Mouse (Mus musculus) skeletal muscle tissue, adult 2 months (tissue): Measurements from ENCODE around the gene H1fx.
"Not testable (repeated sequence)": the region's sequence is repeated elsewhere in the genome, so short reads cannot be mapped to it uniquely, and the experiment has no call there.

Source experiments
- DNase-seq: peaks from one replicate; pipeline ENCODE4 v3.0.0-alpha.2; 2012; ENCODE audit warnings: low read depth, low spot score

H1fx gene

DNA sequence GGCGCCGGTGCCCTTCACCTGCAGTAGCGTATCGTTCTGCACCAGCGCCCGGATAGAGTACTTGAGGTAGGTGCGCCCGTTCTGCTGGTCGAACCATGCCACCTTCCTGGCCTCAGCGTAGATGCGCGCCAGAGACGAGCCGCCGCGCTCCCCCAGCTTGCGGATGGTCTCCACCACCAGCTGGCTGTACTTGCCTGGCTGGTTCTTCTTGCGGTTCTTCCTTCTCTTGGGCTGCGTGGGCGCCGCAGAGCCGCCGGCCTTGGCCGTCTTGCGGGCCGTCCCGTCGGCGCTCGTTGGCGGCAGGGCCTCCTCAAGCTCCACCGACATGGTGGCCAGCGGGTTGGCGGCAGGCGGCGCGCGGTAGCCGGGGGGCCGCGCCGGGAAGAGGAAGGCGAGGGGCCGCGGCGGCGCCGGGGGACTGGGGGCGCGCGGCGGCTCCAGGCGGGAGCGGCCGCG lies 379 bp downstream of the H1fx start:
- DNase-seq: no peak

DNA sequence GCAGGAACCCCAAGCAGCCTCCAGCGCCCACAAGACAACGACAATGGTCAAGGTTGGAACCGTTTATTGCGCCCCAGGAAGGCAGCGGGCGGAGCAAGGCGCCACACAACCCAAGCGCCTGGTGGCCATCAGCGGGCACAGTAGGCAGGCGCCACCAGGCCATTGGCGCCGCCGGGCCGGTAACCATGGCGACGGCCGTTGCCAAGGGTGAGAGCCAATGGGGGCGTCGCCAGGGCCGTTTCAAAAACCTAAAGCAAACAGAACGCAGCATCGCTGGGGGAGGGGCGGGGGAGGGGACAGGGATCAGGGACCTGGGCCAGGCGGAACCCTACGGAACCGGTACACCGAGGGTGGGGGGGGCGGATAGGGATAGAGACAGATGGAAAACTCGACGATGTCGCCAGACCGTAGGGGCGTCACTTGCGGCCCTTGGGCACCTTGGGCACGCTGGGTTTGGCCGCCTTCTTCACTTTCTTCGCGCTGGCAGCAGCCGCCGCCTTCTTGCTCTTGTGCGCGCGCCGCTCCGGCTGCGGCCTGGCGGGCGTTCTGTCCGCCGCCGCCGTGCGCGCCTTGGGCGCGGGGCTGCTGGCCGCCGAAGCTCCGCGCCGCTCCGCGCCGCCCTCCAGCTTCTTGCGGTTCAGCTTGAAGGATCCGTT lies 935 bp downstream of the H1fx start:
- no peak for DNase-seq

DNA sequence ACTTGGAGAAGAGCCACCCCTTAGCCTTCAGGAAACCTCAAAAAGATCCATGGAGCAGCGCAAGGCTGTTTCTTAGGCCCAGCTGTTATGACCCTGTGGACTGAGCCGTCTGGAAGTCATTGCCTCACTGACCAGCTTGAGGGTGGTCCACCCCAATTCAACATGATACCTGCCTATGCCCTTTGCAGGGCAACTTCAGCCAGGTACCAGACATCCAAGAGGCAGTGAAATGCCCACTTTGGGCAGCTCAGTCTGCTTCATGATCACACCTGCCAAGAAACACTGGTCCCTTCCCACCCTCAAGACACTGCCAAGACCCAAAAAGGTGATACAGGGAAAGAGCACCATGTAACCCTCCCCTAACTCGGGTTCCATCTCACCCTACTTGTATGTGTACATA lies 1.7 kb downstream of the H1fx start:
- DNase-seq: no peak

DNA sequence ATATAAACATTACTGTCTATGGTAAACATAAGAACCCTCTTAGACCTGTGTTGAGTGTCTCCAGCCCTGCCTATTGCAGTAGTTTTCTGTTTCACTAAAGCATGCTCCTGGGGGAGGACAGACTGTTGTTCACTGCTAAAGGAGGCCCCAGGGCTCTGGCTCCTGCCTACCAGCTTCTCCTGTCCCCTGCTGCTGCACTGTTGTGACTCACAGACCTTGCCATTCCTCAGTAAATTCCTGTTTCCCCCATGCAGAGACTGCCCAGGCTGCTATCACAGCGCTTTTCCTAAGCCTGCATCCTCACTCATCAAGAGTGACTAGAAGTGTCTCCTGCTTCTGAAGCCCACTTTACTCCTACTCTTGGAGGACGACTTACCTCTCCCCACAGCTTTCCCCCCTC lies 11.4 kb downstream of the H1fx start:
- no peak for DNase-seq

DNA sequence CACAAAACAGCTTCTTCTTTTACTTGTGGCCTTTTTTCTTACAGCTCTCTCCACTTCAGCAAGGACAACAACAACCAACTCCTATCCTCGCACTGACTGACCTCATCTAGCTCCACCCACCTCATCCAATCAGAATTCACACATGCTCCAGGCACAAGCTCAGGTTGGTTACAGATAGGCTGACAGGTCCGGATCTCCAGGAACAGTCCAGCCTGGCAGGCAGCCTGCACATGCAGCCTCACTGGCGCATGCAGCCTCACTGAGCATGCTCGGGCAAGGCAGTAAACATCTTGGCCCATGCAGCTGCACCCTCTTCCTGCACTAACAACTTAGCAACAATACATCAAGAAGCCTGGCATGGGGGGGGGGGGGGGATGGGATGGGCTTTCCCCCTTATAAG lies 19.0 kb downstream of the H1fx start:
- DNase-seq: not testable (repeated sequence)

DNA sequence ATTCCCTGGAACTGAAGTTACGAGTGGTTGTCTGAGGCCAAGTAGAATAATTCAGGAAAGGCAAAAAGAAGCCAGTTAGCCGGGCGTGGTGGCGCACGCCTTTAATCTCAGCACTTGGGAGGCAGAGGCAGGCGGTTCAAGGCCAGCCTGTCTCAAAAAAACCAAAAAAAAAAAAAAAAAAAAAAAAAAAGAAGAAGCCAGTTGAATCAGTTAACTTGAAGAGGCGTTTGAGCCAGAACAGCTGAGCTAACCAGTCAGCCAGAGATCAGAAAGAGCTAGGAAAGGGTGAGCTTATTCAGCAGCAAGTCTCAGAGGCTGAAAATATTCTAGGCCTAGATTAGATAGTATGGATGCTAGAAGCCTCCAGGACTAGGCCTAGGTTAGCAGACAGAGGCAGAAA lies 39.3 kb downstream of the H1fx start:
- no peak for DNase-seq

DNA sequence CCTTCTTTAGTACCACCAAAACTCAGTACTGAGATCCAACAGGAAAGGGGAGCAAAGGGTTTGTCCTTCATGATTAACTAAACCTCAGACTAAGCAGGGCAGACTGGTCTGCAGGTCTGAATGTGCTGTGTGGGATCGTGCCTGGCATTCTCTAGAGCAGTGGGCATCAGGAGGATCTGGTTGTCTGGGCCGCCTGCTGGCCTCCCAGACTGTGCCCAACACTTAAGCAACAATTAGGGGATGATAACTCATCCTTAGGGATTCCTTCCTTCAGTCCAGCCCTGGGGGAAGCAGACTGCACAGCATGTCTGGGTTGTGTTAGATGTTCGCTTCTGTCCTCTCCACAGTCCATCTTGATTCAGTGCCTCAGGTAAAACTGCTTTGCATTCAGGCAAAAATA lies 42.5 kb downstream of the H1fx start:
- DNase-seq: no peak

DNA sequence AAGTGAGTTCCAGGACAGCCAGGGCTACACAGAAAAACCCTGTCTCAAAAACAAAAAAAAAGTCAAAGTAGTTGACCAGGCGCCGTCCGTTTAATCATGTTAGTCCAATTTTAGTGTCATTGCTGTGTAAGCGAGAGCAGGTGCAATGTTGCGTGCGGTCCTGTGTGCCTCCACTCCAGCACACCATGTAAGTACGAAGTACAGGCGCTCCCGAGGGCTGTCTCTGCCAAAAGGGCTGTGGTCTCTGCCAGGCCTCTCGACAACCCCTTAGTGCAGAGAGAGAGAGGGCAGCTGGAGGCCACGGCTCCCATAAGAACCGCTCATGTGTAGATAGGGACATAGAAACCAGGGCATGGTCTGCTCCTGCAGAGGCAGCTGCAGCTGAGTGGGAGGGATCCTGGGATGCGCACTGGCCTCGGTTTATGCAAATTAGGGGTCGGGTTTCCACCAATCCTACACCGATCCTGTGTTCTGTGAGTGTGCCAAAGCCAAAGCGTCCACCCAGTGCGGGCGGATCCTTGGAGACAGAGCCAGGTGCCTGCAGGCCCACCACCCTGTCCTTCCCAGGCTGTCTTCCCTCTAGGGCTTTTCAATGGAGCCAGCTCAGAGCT lies 44.2 kb downstream of the H1fx start:
- no peak for DNase-seq

DNA sequence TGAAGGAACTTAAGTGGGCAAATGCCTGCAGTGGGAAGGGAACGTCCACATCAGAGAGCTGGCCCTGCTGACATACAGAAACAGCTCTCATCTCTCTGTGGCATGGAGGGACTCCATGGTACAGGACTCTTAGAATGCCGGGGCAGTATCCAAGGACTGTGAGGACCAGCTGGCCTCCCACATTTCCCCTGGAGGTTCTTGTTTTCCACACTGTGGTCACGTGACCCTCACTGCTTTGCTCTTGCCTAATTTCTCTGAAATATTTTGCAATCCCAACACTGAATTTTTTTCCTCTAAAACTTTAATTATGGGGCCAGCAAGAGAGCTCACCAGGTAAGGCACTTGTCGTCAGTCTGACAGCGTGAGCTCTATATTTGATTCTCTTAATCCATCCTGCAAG lies 46.4 kb downstream of the H1fx start:
- peak; percentile 30 for DNase-seq
